ENCODE assay signal across 11 mouse cellular contexts in genomic region chr11:58947306-58947705, GRCm38 (mm10). TPM values are rescaled to one million over a fixed set of nuclear protein-coding genes. Genes with fewer than 3 reads are reported as not detected.
A peak's percentile ranks its signal among the peaks of the same experiment; 100 is the strongest.
DNase-seq lines count a peak whose midpoint lies in the region; ATAC-seq and TF ChIP-seq lines count a peak whose summit lies in the region.
"Had no signal": no experiment of that assay in that cellular context is flagged by ENCODE, and none has a peak within 500 bp of the region (broad histone marks: within the 10 kb centered on the region; RNA-seq: fewer than 3 reads in every experiment).

No protein-coding gene starts in this region.

- H3K4me1 ChIP-seq in liver, embryonic 13.5 days (replicated peaks) = peaks cover 27% of the 10 kb centered on the region
- H3K4me1 ChIP-seq in liver, embryonic 11.5 days (replicated peaks; ENCODE audit: control insufficient read depth, insufficient read depth, low read length) = no peaks in the 10 kb centered on the region; the same call in 1 of the 2 replicates
- H3K4me1 ChIP-seq in forebrain, embryonic 15.5 days = peaks cover 26% of the 10 kb centered on the region
- peaks cover 38% of the 10 kb centered on the region for H3K4me1 ChIP-seq in midbrain, embryonic 10.5 days
- H3K4me1 ChIP-seq in olfactory bulb, adult 2 months (ENCODE audit: control insufficient read depth, insufficient read depth, low read length) = peaks cover 19% of the 10 kb centered on the region
- H3K4me1 ChIP-seq in heart, embryonic 11.5 days (ENCODE audit: control insufficient read depth, insufficient read depth, low read length) = peaks cover 7% of the 10 kb centered on the region; the same call in 1 of the 2 replicates

- peaks cover 97% of the 10 kb centered on the region for H3K27me3 ChIP-seq in liver, embryonic 13.5 days
- H3K27me3 ChIP-seq in liver, embryonic 11.5 days (replicated peaks; ENCODE audit: control insufficient read depth, insufficient read depth, low read length) = peaks cover 38% of the 10 kb centered on the region
- H3K27me3 ChIP-seq in forebrain, embryonic 15.5 days = no peaks in the 10 kb centered on the region
- peaks cover 42% of the 10 kb centered on the region for H3K27me3 ChIP-seq in midbrain, embryonic 10.5 days (ENCODE audit: low read depth, poor library complexity, severe bottlenecking)
- H3K27me3 ChIP-seq in heart, embryonic 11.5 days (ENCODE audit: control insufficient read depth, insufficient read depth, low read length) = peaks cover 49% of the 10 kb centered on the region

- ATAC-seq in liver, embryonic 13.5 days (ENCODE audit: low read depth) = no peak
- no peak for ATAC-seq in liver, embryonic 11.5 days (replicated peaks; ENCODE audit: low FRiP score)
- ATAC-seq in forebrain, embryonic 15.5 days (replicated peaks) = no peak
- ATAC-seq in heart, embryonic 11.5 days (replicated peaks; ENCODE audit: insufficient number of reproducible peaks, low FRiP score, low TSS enrichment) = no peak

- no peak overlapping the region for H3K4me3 ChIP-seq in liver, embryonic 13.5 days (replicated peaks)
- H3K4me3 ChIP-seq in liver, embryonic 11.5 days (ENCODE audit: low read depth, low read length) = no peak overlapping the region
- peak overlapping the region; percentile 69 for H3K4me3 ChIP-seq in forebrain, embryonic 15.5 days
- no peak overlapping the region; the same call in 1 of the 2 replicates for H3K4me3 ChIP-seq in midbrain, embryonic 10.5 days
- H3K4me3 ChIP-seq in olfactory bulb, adult 2 months (ENCODE audit: insufficient read depth, low read depth, low read length) = no peak overlapping the region
- H3K4me3 ChIP-seq in heart, embryonic 11.5 days (ENCODE audit: low read depth, low read length) = no peak overlapping the region

- no peaks in the 10 kb centered on the region for H3K36me3 ChIP-seq in liver, embryonic 13.5 days
- no peaks in the 10 kb centered on the region for H3K36me3 ChIP-seq in liver, embryonic 11.5 days (ENCODE audit: control insufficient read depth, insufficient read depth, low read length)
- no peaks in the 10 kb centered on the region for H3K36me3 ChIP-seq in forebrain, embryonic 15.5 days
- H3K36me3 ChIP-seq in midbrain, embryonic 10.5 days = no peaks in the 10 kb centered on the region
- H3K36me3 ChIP-seq in heart, embryonic 11.5 days (ENCODE audit: control insufficient read depth, insufficient read depth, low read length) = no peaks in the 10 kb centered on the region

- peak overlapping the region; percentile 77; the same call in 1 of the 2 replicates for H3K4me2 ChIP-seq in liver, embryonic 13.5 days
- H3K4me2 ChIP-seq in liver, embryonic 11.5 days = no peak overlapping the region
- H3K4me2 ChIP-seq in forebrain, embryonic 15.5 days (replicated peaks) = peak overlapping the region; percentile 71
- H3K4me2 ChIP-seq in heart, embryonic 11.5 days = no peak overlapping the region

- TF ChIP-seq POLR2A in olfactory bulb, adult 2 months (IDR thresholded peaks at IDR 0.05; ENCODE audit: insufficient read depth, low read depth, low read length) = no peak

- peak overlapping the region; percentile 0; the same call in 1 of the 2 replicates for H3K9ac ChIP-seq in liver, embryonic 13.5 days
- H3K9ac ChIP-seq in liver, embryonic 11.5 days (ENCODE audit: low read depth, low read length) = no peak overlapping the region
- H3K9ac ChIP-seq in forebrain, embryonic 15.5 days (replicated peaks) = peak overlapping the region; percentile 93
- H3K9ac ChIP-seq in heart, embryonic 11.5 days (ENCODE audit: low read depth, low read length) = no peak overlapping the region

- no peak for TF ChIP-seq CTCF in olfactory bulb, adult 2 months (IDR thresholded peaks at IDR 0.05; ENCODE audit: insufficient read depth, low read depth, low read length)

- WGBS in liver, embryonic 13.5 days (ENCODE audit: insufficient replicate concordance) = 53% methylated on average over 3 of the region's 3 CpGs
- WGBS in liver, embryonic 11.5 days = 72% methylated on average over 3 of the region's 3 CpGs
- WGBS in forebrain, embryonic 15.5 days = 74% methylated on average over 3 of the region's 3 CpGs
- WGBS in midbrain, embryonic 10.5 days = 84% methylated on average over 3 of the region's 3 CpGs
- 58% methylated on average over 3 of the region's 3 CpGs for WGBS in olfactory bulb, adult 2 months
- WGBS in heart, embryonic 11.5 days (ENCODE audit: insufficient replicate concordance) = 72% methylated on average over 3 of the region's 3 CpGs

- H3K27ac ChIP-seq in liver, embryonic 13.5 days = no peak overlapping the region
- H3K27ac ChIP-seq in liver, embryonic 11.5 days (ENCODE audit: low read depth, low read length) = no peak overlapping the region
- peak overlapping the region; percentile 100 for H3K27ac ChIP-seq in forebrain, embryonic 15.5 days (replicated peaks)
- peak overlapping the region; percentile 96; the same call in 1 of the 2 replicates for H3K27ac ChIP-seq in midbrain, embryonic 10.5 days (replicated peaks)
- H3K27ac ChIP-seq in olfactory bulb, adult 2 months (ENCODE audit: insufficient read depth, low read depth, low read length) = peak overlapping the region; percentile 98
- no peak overlapping the region for H3K27ac ChIP-seq in heart, embryonic 11.5 days (ENCODE audit: low read depth, low read length)
- H3K27ac ChIP-seq: heart, adult 2 months had no signal

- no peak for DNase-seq in liver, embryonic 13.5 days
- DNase-seq in liver, embryonic 11.5 days (ENCODE audit: low spot score) = no peak
- no peak for DNase-seq in midbrain, embryonic 10.5 days (ENCODE audit: low spot score)
- DNase-seq in right cerebral cortex, adult 18-20 months = no peak
- DNase-seq: adrenal gland, postnatal 10 days; heart, adult 2 months had no signal

- no peaks in the 10 kb centered on the region for H3K9me3 ChIP-seq in liver, embryonic 13.5 days (replicated peaks)
- no peaks in the 10 kb centered on the region for H3K9me3 ChIP-seq in liver, embryonic 11.5 days (ENCODE audit: control insufficient read depth, low read length)
- H3K9me3 ChIP-seq in forebrain, embryonic 15.5 days = no peaks in the 10 kb centered on the region
- H3K9me3 ChIP-seq in midbrain, embryonic 10.5 days (replicated peaks) = no peaks in the 10 kb centered on the region
- no peaks in the 10 kb centered on the region for H3K9me3 ChIP-seq in heart, embryonic 11.5 days (replicated peaks; ENCODE audit: control insufficient read depth, low read length)

RNA-seq across cellular contexts. Expression of gene Hist3h2ba, which starts 1.4 kb away (rescaled TPM):
- polyA plus RNA-seq in liver, embryonic 13.5 days (2015; fragmentation: Nextera tagmentation; extraction: Ambion mirVana) = 5.5 and 6.3 TPM in 2 replicates
- polyA plus RNA-seq in liver, embryonic 11.5 days (2014; fragmentation: Nextera tagmentation; extraction: Ambion mirVana) = 6.3 and 6.9 TPM in 2 replicates
- 355 and 373 TPM in 2 replicates for polyA plus RNA-seq in forebrain, embryonic 15.5 days (2015; fragmentation: Nextera tagmentation; extraction: Ambion mirVana)
- polyA plus RNA-seq in midbrain, embryonic 10.5 days (2016; fragmentation: Nextera tagmentation; extraction: Ambion mirVana) = 34.1 and 69.6 TPM in 2 replicates
- not detected in 2 replicates for polyA plus RNA-seq in olfactory bulb, adult 2 months (2012; ENCODE audit: insufficient read depth, insufficient read length, low replicate concordance, missing spikeins)
- 6.4 and 8.4 TPM in 2 replicates for polyA plus RNA-seq in heart, embryonic 11.5 days (2014; fragmentation: Nextera tagmentation; extraction: Ambion mirVana)

RNA-seq across cellular contexts. Expression of gene Hist3h2a, which starts 7.2 kb away (rescaled TPM):
- 12.3 and 13.7 TPM in 2 replicates for polyA plus RNA-seq in liver, embryonic 13.5 days (2015; fragmentation: Nextera tagmentation; extraction: Ambion mirVana)
- 12.0 and 14.5 TPM in 2 replicates for polyA plus RNA-seq in liver, embryonic 11.5 days (2014; fragmentation: Nextera tagmentation; extraction: Ambion mirVana)
- 155 and 160 TPM in 2 replicates for polyA plus RNA-seq in forebrain, embryonic 15.5 days (2015; fragmentation: Nextera tagmentation; extraction: Ambion mirVana)
- 20.4 and 31.6 TPM in 2 replicates for polyA plus RNA-seq in midbrain, embryonic 10.5 days (2016; fragmentation: Nextera tagmentation; extraction: Ambion mirVana)
- not detected in 2 replicates for polyA plus RNA-seq in olfactory bulb, adult 2 months (2012; ENCODE audit: insufficient read depth, insufficient read length, low replicate concordance, missing spikeins)
- polyA plus RNA-seq in heart, embryonic 11.5 days (2014; fragmentation: Nextera tagmentation; extraction: Ambion mirVana) = 22.5 and 23.3 TPM in 2 replicates

RNA-seq across cellular contexts. Expression of gene Trim17, which starts 7.2 kb away (rescaled TPM):
- 0.06 and 0.18 TPM in 2 replicates for polyA plus RNA-seq in liver, embryonic 13.5 days (2015; fragmentation: Nextera tagmentation; extraction: Ambion mirVana)
- polyA plus RNA-seq in liver, embryonic 11.5 days (2014; fragmentation: Nextera tagmentation; extraction: Ambion mirVana) = 0.23 and 0.38 TPM in 2 replicates
- polyA plus RNA-seq in forebrain, embryonic 15.5 days (2015; fragmentation: Nextera tagmentation; extraction: Ambion mirVana) = 1.9 and 2.7 TPM in 2 replicates
- polyA plus RNA-seq in midbrain, embryonic 10.5 days (2016; fragmentation: Nextera tagmentation; extraction: Ambion mirVana) = 0.25 and 0.26 TPM in 2 replicates
- not detected in 2 replicates for polyA plus RNA-seq in olfactory bulb, adult 2 months (2012; ENCODE audit: insufficient read depth, insufficient read length, low replicate concordance, missing spikeins)
- 1.0 and 1.1 TPM in 2 replicates for polyA plus RNA-seq in heart, embryonic 11.5 days (2014; fragmentation: Nextera tagmentation; extraction: Ambion mirVana)

RNA-seq across cellular contexts. Expression of gene Rnf187, which starts 8.6 kb away (rescaled TPM):
- 125 and 130 TPM in 2 replicates for polyA plus RNA-seq in liver, embryonic 13.5 days (2015; fragmentation: Nextera tagmentation; extraction: Ambion mirVana)
- 229 and 240 TPM in 2 replicates for polyA plus RNA-seq in liver, embryonic 11.5 days (2014; fragmentation: Nextera tagmentation; extraction: Ambion mirVana)
- 508 and 517 TPM in 2 replicates for polyA plus RNA-seq in forebrain, embryonic 15.5 days (2015; fragmentation: Nextera tagmentation; extraction: Ambion mirVana)
- polyA plus RNA-seq in midbrain, embryonic 10.5 days (2016; fragmentation: Nextera tagmentation; extraction: Ambion mirVana) = 274 and 296 TPM in 2 replicates
- polyA plus RNA-seq in olfactory bulb, adult 2 months (2012; ENCODE audit: insufficient read depth, insufficient read length, low replicate concordance, missing spikeins) = not detected in 2 replicates
- 172 and 192 TPM in 2 replicates for polyA plus RNA-seq in heart, embryonic 11.5 days (2014; fragmentation: Nextera tagmentation; extraction: Ambion mirVana)

RNA-seq across cellular contexts. Expression of gene Btnl10, which starts 29.6 kb away (rescaled TPM):
- 11.2 and 12.5 TPM in 2 replicates for polyA plus RNA-seq in liver, embryonic 13.5 days (2015; fragmentation: Nextera tagmentation; extraction: Ambion mirVana)
- 4.0 and 5.0 TPM in 2 replicates for polyA plus RNA-seq in liver, embryonic 11.5 days (2014; fragmentation: Nextera tagmentation; extraction: Ambion mirVana)
- not detected in 2 replicates for polyA plus RNA-seq in forebrain, embryonic 15.5 days (2015; fragmentation: Nextera tagmentation; extraction: Ambion mirVana)
- polyA plus RNA-seq in midbrain, embryonic 10.5 days (2016; fragmentation: Nextera tagmentation; extraction: Ambion mirVana) = not detected in 2 replicates
- polyA plus RNA-seq in olfactory bulb, adult 2 months (2012; ENCODE audit: insufficient read depth, insufficient read length, low replicate concordance, missing spikeins) = not detected in 2 replicates
- polyA plus RNA-seq in heart, embryonic 11.5 days (2014; fragmentation: Nextera tagmentation; extraction: Ambion mirVana) = 0.27 TPM in 1 of 2 replicates, not detected in the other
- polyA plus RNA-seq: lung, embryonic 14.5 days; small intestine, adult 2 months had no signal

Comparison
In these comparisons a context has a peak if more than half of its experiments do, and no peak if none do; other contexts are left out.
1. H3K4me2 ChIP-seq: peak in liver, embryonic 13.5 days (single experiment) and forebrain, embryonic 15.5 days (single experiment); none in liver, embryonic 11.5 days (single experiment) and heart, embryonic 11.5 days (single experiment).
2. H3K9ac ChIP-seq: peak in liver, embryonic 13.5 days (single experiment) and forebrain, embryonic 15.5 days (single experiment); none in liver, embryonic 11.5 days (single experiment) and heart, embryonic 11.5 days (single experiment).
3. H3K27ac ChIP-seq: peak in forebrain, embryonic 15.5 days (single experiment), midbrain, embryonic 10.5 days (single experiment) and olfactory bulb, adult 2 months (single experiment); none in liver, embryonic 13.5 days (single experiment), liver, embryonic 11.5 days (single experiment) and heart, embryonic 11.5 days (single experiment).